Mouse (Mus musculus) lung, embryonic 15.5 days (tissue): ENCODE measurements around the gene Evi2a. TPM values are rescaled to one million over a fixed set of nuclear protein-coding genes. Genes with fewer than 3 reads are reported as not detected.

Source experiments
- ATAC-seq: fragments of 200-750 bp; cut with Nextera tagmentation; 2 replicates; pipeline ENCODE4 v1.8.0; 2017; ENCODE audit warnings: moderate number of reproducible peaks, borderline replicate concordance; ENCODE audit not compliant: low FRiP score, low TSS enrichment; ENCODE audit errors: extremely low read depth
- H3K27ac ChIP-seq: fragments of 300-500 bp; sonication (generic); 2 replicates; pipeline ENCODE4 v1.5.1; 2015; ENCODE audit warnings: moderate library complexity, mild to moderate bottlenecking, inconsistent platforms
- H3K27me3 ChIP-seq: fragments of 300-500 bp; sonication (generic); 2 replicates; pipeline ENCODE4 v1.6.1; 2015; ENCODE audit warnings: inconsistent platforms
- H3K36me3 ChIP-seq: fragments of 300-500 bp; sonication (generic); 2 replicates; pipeline ENCODE4 v1.6.1; 2015; ENCODE audit warnings: inconsistent platforms
- H3K4me1 ChIP-seq: fragments of 300-500 bp; sonication (generic); 2 replicates; pipeline ENCODE4 v1.6.1; 2015; ENCODE audit warnings: inconsistent platforms
- H3K4me2 ChIP-seq: fragments of 300-500 bp; sonication (generic); 2 replicates; pipeline ENCODE4 v1.6.1; 2015; ENCODE audit warnings: inconsistent platforms, mild to moderate bottlenecking, moderate library complexity
- H3K4me3 ChIP-seq: fragments of 300-500 bp; sonication (generic); 2 replicates; pipeline ENCODE4 v1.5.1; 2015; ENCODE audit warnings: mild to moderate bottlenecking, inconsistent platforms
- H3K9ac ChIP-seq: fragments of 300-500 bp; sonication (generic); 2 replicates; pipeline ENCODE4 v1.6.1; 2015; ENCODE audit warnings: inconsistent platforms
- H3K9me3 ChIP-seq: fragments of 300-500 bp; sonication (generic); 2 replicates; pipeline ENCODE4 v1.6.1; 2016; ENCODE audit warnings: inconsistent platforms
- WGBS: fragments of 180-500 bp; shearing (Covaris S2); methylation state at CpG from one replicate; pipeline ENCODE4 v1.1.7; 2015; 5-methylcytosine and 5-hydroxymethylcytosine counted together
- polyA plus RNA-seq: library from polyadenylated mRNA; unstranded; fragments of >200 nt; fragmentation: Nextera tagmentation; extraction: Ambion mirVana; gene quantifications from 2 replicates; pipeline ENCODE4 v1.2.1, GENCODE M21; 2015

Evi2a gene
- polyA plus RNA-seq, 1 experiment from 2014 or later = 4.2 TPM

GRCm38 (mm10) chr11:79494976-79495800 is 35.2 kb downstream of the Evi2a start:
- Histone ChIP-seq H3K4me2 (no peak overlapping the region), H3K27ac (no peak overlapping the region), H3K9ac (no peak overlapping the region), H3K4me1 (no peaks in the 10 kb centered on the region), H3K36me3 (no peaks in the 10 kb centered on the region), H3K27me3 (no peaks in the 10 kb centered on the region), H3K9me3 (no peaks in the 10 kb centered on the region), H3K4me3 (no peak overlapping the region)
- 74% methylated on average over 10 of the region's 10 CpGs for WGBS
- ATAC-seq = no peak

GRCm38 (mm10) chr11:79484721-79485120 is 45.7 kb downstream of the Evi2a start:
- no peak overlapping the region for H3K9ac ChIP-seq
- no peak overlapping the region for H3K4me3 ChIP-seq
- H3K4me2 ChIP-seq = no peak overlapping the region
- no peak for ATAC-seq
- peaks cover 7% of the 10 kb centered on the region for H3K4me1 ChIP-seq
- no peaks in the 10 kb centered on the region for H3K27me3 ChIP-seq
- H3K9me3 ChIP-seq = no peaks in the 10 kb centered on the region
- H3K27ac ChIP-seq = no peak overlapping the region
- H3K36me3 ChIP-seq = peaks cover 13% of the 10 kb centered on the region

GRCm38 (mm10) chr11:79483876-79484528 is 46.4 kb downstream of the Evi2a start:
- H3K4me1 ChIP-seq = peaks cover 3% of the 10 kb centered on the region
- H3K27me3 ChIP-seq = no peaks in the 10 kb centered on the region
- ATAC-seq = no peak
- peaks cover 17% of the 10 kb centered on the region for H3K36me3 ChIP-seq
- WGBS = 72% methylated on average over 7 of the region's 7 CpGs
- no peaks in the 10 kb centered on the region for H3K9me3 ChIP-seq
- H3K4me2 ChIP-seq = no peak overlapping the region
- H3K27ac ChIP-seq = no peak overlapping the region
- no peak overlapping the region for H3K4me3 ChIP-seq
- H3K9ac ChIP-seq = no peak overlapping the region

- Histone ChIP-seq H3K4me1 (no peaks in the 10 kb centered on the region), H3K4me2 (no peak overlapping the region), H3K9me3 (no peaks in the 10 kb centered on the region), H3K27ac (no peak overlapping the region), H3K4me3 (no peak overlapping the region), H3K27me3 (no peaks in the 10 kb centered on the region), H3K36me3 (peaks cover 17% of the 10 kb centered on the region), H3K9ac (no peak overlapping the region)
- WGBS = 55% methylated on average over 6 of the region's 6 CpGs
- no peak for ATAC-seq
These were observed 47.0 kb downstream of the Evi2a start for GRCm38 (mm10) chr11:79483392-79483791.

Other genes with a start within 250 kb of the Evi2a start
- 0.21 TPM in 1 of 2 replicates, not detected in the other for gene Gm9964, start 233.7 kb downstream of the Evi2a start, polyA plus RNA-seq
- 5.3 and 6.3 TPM in 2 replicates for gene Nf1, start 190.9 kb downstream of the Evi2a start, polyA plus RNA-seq
- gene Omg, start 26.5 kb downstream of the Evi2a start, polyA plus RNA-seq = 0.18 and 0.24 TPM in 2 replicates
- gene Evi2b, start 6.8 kb downstream of the Evi2a start, polyA plus RNA-seq = 0.26 and 0.66 TPM in 2 replicates
- gene Evi2, start within 50 bp of the Evi2a start, polyA plus RNA-seq = 0.94 and 1.0 TPM in 2 replicates
- 2.2 and 2.4 TPM in 2 replicates for gene Rab11fip4, start 60.6 kb upstream of the Evi2a start, polyA plus RNA-seq